Mouse (Mus musculus) E14TG2a.4 (cell line): ENCODE measurements around the gene Kcnd3.

Experiments used
- CTCF ChIP-seq: conservative IDR thresholded peaks from 2 replicates; pipeline ENCODE4 v1.5.1; 2014; ENCODE audit warnings: low read length
- NANOG ChIP-seq: IDR thresholded peaks from 2 replicates; pipeline ENCODE4 v1.6.1; 2014; ENCODE audit warnings: borderline replicate concordance, low read length, mixed read lengths

- TF ChIP-seq CTCF (no peak), NANOG (no peak)
Measured at GRCm38 (mm10) chr3:105665105-105665765, 213.1 kb downstream of the Kcnd3 start.
